Mouse (Mus musculus): ENCODE results near the gene Gatad2a.

Gene Gatad2a

DNA sequence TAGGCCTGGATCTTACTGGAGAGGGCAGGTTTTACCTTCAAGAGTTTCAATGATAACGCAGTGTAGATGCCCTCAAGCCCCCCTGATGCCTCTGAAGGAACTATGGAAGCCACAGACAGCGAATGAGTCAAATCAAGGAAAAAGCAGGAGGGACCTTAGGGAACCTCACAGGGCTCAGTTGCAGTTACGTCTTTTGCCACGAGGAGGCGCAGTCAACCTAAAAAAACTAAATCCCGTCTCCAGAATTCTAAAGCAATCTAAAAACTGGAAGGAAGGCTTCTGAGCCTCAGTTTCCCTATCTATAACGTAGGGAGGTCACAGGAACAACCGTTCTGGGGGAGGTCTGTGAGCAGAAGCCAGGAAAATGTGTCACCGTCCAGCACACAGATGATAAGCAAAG, 122.0 kb downstream of the Gatad2a start:
- DNase-seq (ENCODE audit: low spot score) = peak; percentile 62

DNA sequence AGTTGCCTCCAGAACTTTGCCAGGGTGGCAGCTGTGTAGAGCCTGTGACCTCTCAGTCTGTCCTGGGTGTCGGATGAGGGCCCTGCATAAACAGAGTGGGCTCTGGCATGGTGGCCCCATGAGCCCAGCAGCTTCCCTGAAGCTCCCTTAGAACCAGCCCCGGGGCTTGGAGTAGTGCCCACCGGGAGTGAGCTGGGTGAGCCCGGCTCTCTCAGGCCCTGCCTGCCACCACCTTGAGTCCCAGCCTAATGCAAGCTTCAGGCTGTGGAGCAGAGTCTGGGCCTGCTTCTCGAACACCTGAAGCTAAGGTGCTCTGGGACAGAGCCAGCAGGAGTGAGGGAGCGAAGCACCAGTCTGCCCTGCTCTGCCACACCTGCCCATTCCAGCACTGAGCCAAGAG, 125.3 kb downstream of the Gatad2a start:
- DNase-seq (ENCODE audit: low spot score) = no peak

DNA sequence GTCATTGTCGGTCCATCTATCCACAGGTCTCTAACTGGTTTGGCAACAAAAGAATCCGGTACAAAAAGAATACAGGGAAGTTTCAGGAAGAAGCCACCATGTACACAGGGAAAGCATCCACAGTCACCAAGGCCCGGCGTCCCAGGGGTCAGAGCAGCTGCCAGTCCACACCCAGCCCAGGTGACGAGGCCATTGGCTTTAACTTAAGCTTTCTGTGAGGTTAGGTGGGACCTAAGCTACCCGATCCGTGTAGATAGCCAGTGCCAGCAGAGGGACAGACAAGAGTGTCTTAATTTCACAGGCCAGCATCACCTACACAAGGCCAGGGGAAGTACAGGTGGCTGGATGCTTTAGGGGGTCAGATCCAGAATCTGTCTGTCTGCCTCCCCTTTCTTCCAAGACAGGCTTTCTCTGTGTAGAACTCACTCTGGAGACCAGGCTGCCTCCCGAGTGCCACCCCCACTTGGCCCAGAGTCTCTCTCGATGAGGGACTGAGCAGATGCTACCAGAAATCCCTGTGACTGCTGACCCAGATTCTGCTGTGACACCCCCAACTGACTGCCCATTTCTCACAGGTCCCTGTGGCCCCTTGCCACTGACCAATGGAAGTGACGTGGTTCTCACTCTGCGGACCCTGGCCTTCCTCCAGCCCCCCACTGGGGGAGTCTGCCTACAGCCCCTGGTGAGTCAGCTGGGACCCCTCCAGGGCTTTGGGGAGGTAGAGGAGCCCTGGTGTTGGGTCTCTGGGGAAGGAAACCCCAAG, 126.0 kb downstream of the Gatad2a start:
- DNase-seq (ENCODE audit: low spot score) = no peak

DNA sequence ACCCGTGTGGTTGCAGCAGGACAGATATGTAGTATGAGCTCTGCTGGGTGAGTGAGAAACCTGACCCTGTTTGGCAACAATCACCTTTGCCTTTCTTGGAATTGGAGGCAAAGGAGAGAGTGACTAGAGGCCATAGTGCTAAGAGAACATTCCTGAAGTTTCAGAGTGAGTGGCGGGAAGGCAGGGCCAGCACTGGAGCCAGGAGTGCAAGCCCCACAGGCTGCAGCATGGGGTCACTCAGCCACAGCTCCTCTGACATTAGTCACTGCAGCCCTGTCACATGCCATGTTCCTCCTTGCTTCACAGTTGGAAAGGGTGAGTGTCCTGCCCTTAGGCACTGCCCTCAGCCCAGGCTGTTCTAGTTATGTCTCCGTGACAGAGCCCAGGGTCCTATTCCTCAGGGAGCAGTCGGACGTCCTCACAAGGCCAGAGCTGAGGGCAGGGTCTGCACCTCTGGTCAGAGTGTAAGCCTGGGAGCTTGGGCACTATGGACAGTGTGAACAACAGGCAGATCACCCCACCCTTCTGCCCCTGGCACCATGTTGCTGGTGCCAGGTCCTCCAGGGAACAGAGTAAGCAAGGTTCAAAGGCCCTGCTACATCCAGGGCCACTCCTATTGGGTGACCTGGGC, 128.4 kb downstream of the Gatad2a start:
- DNase-seq (ENCODE audit: low spot score) = no peak

DNA sequence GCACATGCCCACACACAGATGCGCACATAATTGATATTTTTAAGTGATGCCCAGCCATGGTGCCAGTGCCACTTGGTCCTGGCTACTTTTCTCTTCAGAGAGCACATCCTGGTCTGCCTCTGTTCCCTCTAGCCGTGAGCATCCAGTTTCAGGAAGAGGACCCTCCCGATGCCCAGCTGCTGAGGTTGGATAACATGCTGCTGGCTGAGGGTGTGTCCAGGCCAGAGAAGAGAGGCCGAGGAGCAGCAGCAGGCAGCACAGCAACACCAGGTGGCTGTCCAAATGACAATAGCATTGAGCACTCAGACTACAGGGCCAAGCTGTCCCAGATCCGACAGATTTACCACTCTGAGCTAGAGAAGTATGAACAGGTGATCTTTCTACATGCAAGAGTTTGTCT, 132.0 kb downstream of the Gatad2a start:
- no peak for DNase-seq (ENCODE audit: low spot score)

DNA sequence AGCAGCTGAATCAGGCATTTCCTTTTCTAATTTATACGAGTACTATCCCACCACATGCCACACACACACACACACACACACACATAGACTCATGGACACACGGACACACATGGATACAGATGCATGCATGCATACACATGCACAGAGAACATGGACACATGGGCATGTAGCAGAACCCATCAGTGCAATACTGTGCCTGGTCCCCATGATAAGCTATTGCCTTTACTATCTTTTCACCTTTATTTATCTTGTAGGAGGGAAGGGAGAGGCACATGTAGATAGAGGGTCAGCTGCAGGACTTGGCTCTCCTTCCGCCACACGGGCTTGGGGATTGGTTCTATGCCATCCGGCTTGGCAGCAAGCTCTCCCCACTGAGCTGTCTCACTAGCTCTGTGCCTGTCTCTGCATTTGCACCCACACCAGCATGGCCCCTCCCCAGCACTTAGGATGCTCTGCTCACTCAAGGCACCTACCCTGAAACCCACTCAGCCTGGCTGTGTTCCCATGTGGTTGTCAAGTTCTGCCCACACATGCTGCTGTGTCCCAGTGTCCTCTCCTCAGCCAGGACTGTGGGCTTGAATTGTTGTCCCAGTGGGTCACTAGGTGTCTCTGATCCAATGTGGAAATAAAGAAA, 132.7 kb downstream of the Gatad2a start:
- DNase-seq (ENCODE audit: low spot score) = no peak

DNA sequence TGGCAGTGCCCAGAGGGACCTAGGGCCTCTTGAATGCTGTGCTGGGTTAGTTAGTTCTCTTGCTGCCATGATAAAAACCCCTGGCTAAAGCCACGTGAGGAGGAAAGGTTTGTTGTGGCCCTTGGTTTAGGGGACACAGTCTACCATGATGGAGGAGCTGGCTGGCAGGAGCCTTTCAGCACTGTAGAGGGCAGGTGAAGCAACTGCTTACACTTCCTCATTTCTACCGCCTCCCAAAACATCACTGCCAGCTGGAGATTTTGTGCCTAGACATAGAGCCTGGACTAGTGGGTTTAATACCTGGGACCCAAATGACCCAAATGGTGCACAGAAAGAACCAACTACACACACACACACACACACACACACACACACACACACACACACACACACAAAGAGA, 134.9 kb downstream of the Gatad2a start:
- no peak for DNase-seq (ENCODE audit: low spot score)

DNA sequence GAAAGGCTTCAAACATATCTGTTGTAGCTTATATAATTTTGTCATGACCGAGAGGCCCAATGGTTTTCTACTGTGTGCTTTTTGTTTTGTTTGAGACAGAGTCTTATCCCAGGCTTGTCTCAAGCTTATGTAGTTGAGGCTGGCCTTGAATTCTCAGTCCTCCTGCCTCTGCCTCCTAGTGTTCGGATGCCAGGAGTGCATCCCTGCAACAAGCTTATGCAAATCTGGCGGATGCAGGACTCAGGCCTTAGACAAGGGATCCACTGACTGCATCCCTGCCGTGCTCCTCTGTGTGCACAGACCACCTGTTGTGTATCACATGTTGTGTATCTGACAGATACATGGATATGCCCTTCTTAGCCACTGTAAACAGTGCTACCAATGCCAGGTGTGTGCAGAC, 135.4 kb downstream of the Gatad2a start:
- no peak for DNase-seq (ENCODE audit: low spot score)

All from ovary, postnatal 14 days (tissue).